Mouse (Mus musculus): ENCODE data around the gene Ksr2. TPM values are rescaled to one million over a fixed set of nuclear protein-coding genes. Genes with fewer than 3 reads are reported as not detected.

The Ksr2 gene
- polyA plus RNA-seq, 1 experiment: not detected

GRCm38 (mm10) chr5:117521701-117522100 lies 107.9 kb downstream of the Ksr2 start:
- TF ChIP-seq TAL1 (IDR thresholded peaks at IDR 0.05; ENCODE audit: low read length): no peak
- no peak for TF ChIP-seq GATA1 (IDR thresholded peaks at IDR 0.05; ENCODE audit: low read length)
- Histone ChIP-seq H3K4me1 (ENCODE audit: control insufficient read depth) (no peaks in the 10 kb centered on the region), H3K4me3 (replicated peaks) (no peak overlapping the region), H3K36me3 (ENCODE audit: control insufficient read depth) (no peaks in the 10 kb centered on the region), H3K27me3 (ENCODE audit: control insufficient read depth) (no peaks in the 10 kb centered on the region), H3K9me3 (ENCODE audit: control insufficient read depth, low read length) (no peaks in the 10 kb centered on the region)

- Histone ChIP-seq H3K4me3 (replicated peaks) (no peak overlapping the region), H3K27me3 (ENCODE audit: control insufficient read depth) (no peaks in the 10 kb centered on the region), H3K9me3 (ENCODE audit: control insufficient read depth, low read length) (no peaks in the 10 kb centered on the region), H3K4me1 (ENCODE audit: control insufficient read depth) (no peaks in the 10 kb centered on the region), H3K36me3 (ENCODE audit: control insufficient read depth) (no peaks in the 10 kb centered on the region)
- TF ChIP-seq TAL1 (IDR thresholded peaks at IDR 0.05; ENCODE audit: low read length) (no peak), GATA1 (IDR thresholded peaks at IDR 0.05; ENCODE audit: low read length) (no peak)
Measured at GRCm38 (mm10) chr5:117522471-117522870, 108.7 kb downstream of the Ksr2 start.

GRCm38 (mm10) chr5:117523010-117523409 lies 109.2 kb downstream of the Ksr2 start:
- TF ChIP-seq GATA1 (IDR thresholded peaks at IDR 0.05; ENCODE audit: low read length): no peak
- TF ChIP-seq TAL1 (IDR thresholded peaks at IDR 0.05; ENCODE audit: low read length): no peak
- no peaks in the 10 kb centered on the region for H3K36me3 ChIP-seq (ENCODE audit: control insufficient read depth)

GRCm38 (mm10) chr5:117530991-117531390 lies 117.2 kb downstream of the Ksr2 start:
- TF ChIP-seq TAL1 (IDR thresholded peaks at IDR 0.05; ENCODE audit: low read length): no peak
- no peak for TF ChIP-seq GATA1 (IDR thresholded peaks at IDR 0.05; ENCODE audit: low read length)
- H3K36me3 ChIP-seq (ENCODE audit: control insufficient read depth): no peaks in the 10 kb centered on the region
- H3K4me3 ChIP-seq (replicated peaks): no peak overlapping the region
- H3K27me3 ChIP-seq (ENCODE audit: control insufficient read depth): peaks cover 22% of the 10 kb centered on the region
- H3K4me1 ChIP-seq (ENCODE audit: control insufficient read depth): no peaks in the 10 kb centered on the region
- no peaks in the 10 kb centered on the region for H3K9me3 ChIP-seq (ENCODE audit: control insufficient read depth, low read length)

More at GRCm38 (mm10) chr5:117523010-117523409, 109.2 kb downstream of the Ksr2 start:
- Histone ChIP-seq H3K4me3 (replicated peaks) (no peak overlapping the region), H3K9me3 (ENCODE audit: control insufficient read depth, low read length) (no peaks in the 10 kb centered on the region), H3K4me1 (ENCODE audit: control insufficient read depth) (no peaks in the 10 kb centered on the region), H3K27me3 (ENCODE audit: control insufficient read depth) (no peaks in the 10 kb centered on the region)

GRCm38 (mm10) chr5:117539221-117539620 lies 125.4 kb downstream of the Ksr2 start:
- peaks cover 7% of the 10 kb centered on the region for H3K27me3 ChIP-seq (ENCODE audit: control insufficient read depth)

GRCm38 (mm10) chr5:117541654-117542053 lies 127.9 kb downstream of the Ksr2 start:
- H3K27me3 ChIP-seq (ENCODE audit: control insufficient read depth): no peaks in the 10 kb centered on the region
- H3K4me1 ChIP-seq (ENCODE audit: control insufficient read depth): no peaks in the 10 kb centered on the region
- TF ChIP-seq TAL1 (IDR thresholded peaks at IDR 0.05; ENCODE audit: low read length) (no peak), GATA1 (IDR thresholded peaks at IDR 0.05; ENCODE audit: low read length) (no peak)
- peaks cover 24% of the 10 kb centered on the region for H3K9me3 ChIP-seq (ENCODE audit: control insufficient read depth, low read length)
- H3K4me3 ChIP-seq (replicated peaks): no peak overlapping the region
- no peaks in the 10 kb centered on the region for H3K36me3 ChIP-seq (ENCODE audit: control insufficient read depth)

More at GRCm38 (mm10) chr5:117539221-117539620, 125.4 kb downstream of the Ksr2 start:
- no peak for TF ChIP-seq TAL1 (IDR thresholded peaks at IDR 0.05; ENCODE audit: low read length)
- TF ChIP-seq GATA1 (IDR thresholded peaks at IDR 0.05; ENCODE audit: low read length): no peak
- Histone ChIP-seq H3K4me3 (replicated peaks) (no peak overlapping the region), H3K4me1 (ENCODE audit: control insufficient read depth) (no peaks in the 10 kb centered on the region), H3K36me3 (ENCODE audit: control insufficient read depth) (no peaks in the 10 kb centered on the region), H3K9me3 (ENCODE audit: control insufficient read depth, low read length) (peaks cover 19% of the 10 kb centered on the region; the same call in 1 of the 2 replicates)

GRCm38 (mm10) chr5:117546694-117547268 lies 133.0 kb downstream of the Ksr2 start:
- Histone ChIP-seq H3K4me3 (replicated peaks) (no peak overlapping the region), H3K27me3 (ENCODE audit: control insufficient read depth) (no peaks in the 10 kb centered on the region), H3K4me1 (ENCODE audit: control insufficient read depth) (no peaks in the 10 kb centered on the region), H3K9me3 (ENCODE audit: control insufficient read depth, low read length) (peaks cover 58% of the 10 kb centered on the region), H3K36me3 (ENCODE audit: control insufficient read depth) (no peaks in the 10 kb centered on the region)
- TF ChIP-seq GATA1 (IDR thresholded peaks at IDR 0.05; ENCODE audit: low read length): no peak
- no peak for TF ChIP-seq TAL1 (IDR thresholded peaks at IDR 0.05; ENCODE audit: low read length)

- no peaks in the 10 kb centered on the region for H3K4me1 ChIP-seq (ENCODE audit: control insufficient read depth)
- H3K27me3 ChIP-seq (ENCODE audit: control insufficient read depth): no peaks in the 10 kb centered on the region
- no peak for TF ChIP-seq TAL1 (IDR thresholded peaks at IDR 0.05; ENCODE audit: low read length)
- TF ChIP-seq GATA1 (IDR thresholded peaks at IDR 0.05; ENCODE audit: low read length): no peak
- H3K4me3 ChIP-seq (replicated peaks): no peak overlapping the region
- H3K36me3 ChIP-seq (ENCODE audit: control insufficient read depth): no peaks in the 10 kb centered on the region
- peaks cover 75% of the 10 kb centered on the region for H3K9me3 ChIP-seq (ENCODE audit: control insufficient read depth, low read length)
Measured at GRCm38 (mm10) chr5:117550992-117551391, 137.2 kb downstream of the Ksr2 start.

- TF ChIP-seq TAL1 (IDR thresholded peaks at IDR 0.05; ENCODE audit: low read length) (no peak), GATA1 (IDR thresholded peaks at IDR 0.05; ENCODE audit: low read length) (no peak)
- H3K36me3 ChIP-seq (ENCODE audit: control insufficient read depth): no peaks in the 10 kb centered on the region
- no peaks in the 10 kb centered on the region for H3K27me3 ChIP-seq (ENCODE audit: control insufficient read depth)
- no peak overlapping the region for H3K4me3 ChIP-seq (replicated peaks)
- peaks cover 68% of the 10 kb centered on the region for H3K9me3 ChIP-seq (ENCODE audit: control insufficient read depth, low read length)
- no peaks in the 10 kb centered on the region for H3K4me1 ChIP-seq (ENCODE audit: control insufficient read depth)
Measured at GRCm38 (mm10) chr5:117552096-117552495, 138.3 kb downstream of the Ksr2 start.

GRCm38 (mm10) chr5:117554505-117554904 lies 140.7 kb downstream of the Ksr2 start:
- no peak overlapping the region for H3K4me3 ChIP-seq (replicated peaks)

More at GRCm38 (mm10) chr5:117554505-117554904, 140.7 kb downstream of the Ksr2 start:
- Histone ChIP-seq H3K36me3 (ENCODE audit: control insufficient read depth) (no peaks in the 10 kb centered on the region), H3K9me3 (ENCODE audit: control insufficient read depth, low read length) (peaks cover 52% of the 10 kb centered on the region), H3K4me1 (ENCODE audit: control insufficient read depth) (no peaks in the 10 kb centered on the region), H3K27me3 (ENCODE audit: control insufficient read depth) (no peaks in the 10 kb centered on the region)
- TF ChIP-seq GATA1 (IDR thresholded peaks at IDR 0.05; ENCODE audit: low read length) (no peak), TAL1 (IDR thresholded peaks at IDR 0.05; ENCODE audit: low read length) (no peak)

Data from erythroblast, embryonic 14.5 days (primary cell).